Mouse (Mus musculus) lung, adult 2 months (tissue): ENCODE measurements around the gene Mbnl1.

Experiments
- CTCF ChIP-seq: fragments of 200-500 bp; IDR thresholded peaks from 2 replicates; pipeline ENCODE4 v1.5.1; 2011; ENCODE audit warnings: mild to moderate bottlenecking, low read length, control low read depth; ENCODE audit not compliant: insufficient read depth
- POLR2A ChIP-seq: fragments of 200-500 bp; IDR thresholded peaks from 2 replicates; pipeline ENCODE4 v1.6.1; 2011; ENCODE audit warnings: low read depth, mild to moderate bottlenecking, control low read depth, low read length, borderline replicate concordance; ENCODE audit errors: extremely low read depth

DNA sequence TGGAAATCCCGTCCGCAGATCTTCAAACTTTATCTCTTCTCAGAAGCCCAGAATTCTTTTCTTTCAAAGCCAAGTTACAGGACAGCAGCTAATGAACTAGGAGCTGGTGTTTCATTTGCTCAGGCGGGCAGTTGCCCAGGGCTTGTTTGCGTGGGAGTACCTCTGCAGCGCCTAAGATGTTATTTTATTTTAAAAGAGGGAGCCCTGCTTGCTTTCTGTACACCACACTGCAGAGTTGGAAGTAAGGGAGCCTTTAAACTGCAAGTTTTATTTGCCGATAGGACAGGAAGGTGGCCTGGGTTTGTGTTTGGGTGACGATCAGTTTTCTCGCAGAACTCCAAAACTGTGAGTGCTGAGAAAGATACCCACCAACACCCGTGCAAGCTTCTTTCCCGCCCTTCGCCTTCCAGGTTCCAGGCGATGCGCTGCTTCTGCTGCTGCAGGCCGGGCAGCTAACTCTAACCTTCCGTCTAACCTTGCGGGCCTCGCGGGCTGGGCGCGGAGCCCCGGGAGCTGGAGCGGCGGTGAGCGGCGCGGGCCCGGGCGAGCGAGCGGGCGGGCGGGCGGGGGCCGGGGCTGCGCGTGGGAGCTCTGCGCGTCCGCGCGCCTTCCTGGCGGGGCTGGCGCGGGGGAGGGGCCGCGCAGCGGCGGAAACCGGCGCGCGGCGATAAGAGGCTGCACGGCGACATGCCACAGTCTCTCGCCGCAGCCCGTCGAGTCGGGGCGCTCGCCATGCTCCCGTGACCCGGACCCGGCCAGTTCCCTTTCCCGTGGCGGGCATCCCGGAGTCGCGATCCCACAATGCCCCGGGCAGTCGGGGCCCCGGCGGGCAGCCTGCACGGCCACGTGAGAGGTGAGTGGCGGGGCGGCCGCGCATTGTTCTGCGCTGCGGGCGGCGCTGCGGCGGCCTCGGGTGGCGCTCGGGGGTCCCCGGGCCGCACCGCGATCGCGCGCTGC, 28.2 kb downstream of the Mbnl1 start:
- TF ChIP-seq CTCF (no peak), POLR2A (peak; percentile 87)
